Mouse (Mus musculus): ENCODE data around the gene Tex14.

- no peak for TF ChIP-seq POLR2A (IDR thresholded peaks at IDR 0.05; ENCODE audit: extremely low read depth, insufficient read depth, low read length)
- TF ChIP-seq CTCF (IDR thresholded peaks at IDR 0.05; ENCODE audit: extremely low read depth, insufficient read depth, low read length), result no peak
Measured at GRCm38 (mm10) chr11:87468278-87468655, 63.4 kb downstream of the Tex14 start.

Measured in cortical plate, adult 2 months (tissue).